Mouse (Mus musculus) stomach, embryonic 16.5 days (tissue): ENCODE results near the gene Cdx2. TPM values are rescaled to one million over a fixed set of nuclear protein-coding genes. Genes with fewer than 3 reads are reported as not detected.

Experiments used
- ATAC-seq: fragments of 200-750 bp; cut with Nextera tagmentation; 2 replicates; pipeline ENCODE4 v1.8.0; 2017; ENCODE audit warnings: moderate number of reproducible peaks, moderate TSS enrichment; ENCODE audit not compliant: insufficient read depth, low FRiP score
- H3K27ac ChIP-seq: fragments of 300-500 bp; sonication (generic); 2 replicates; pipeline ENCODE4 v1.5.1; 2014; ENCODE audit warnings: low read length
- H3K27me3 ChIP-seq: fragments of 300-500 bp; sonication (generic); 2 replicates; pipeline ENCODE4 v1.6.1; 2014; ENCODE audit warnings: low read length, control low read depth, mixed read lengths; ENCODE audit not compliant: control insufficient read depth, insufficient read depth
- H3K36me3 ChIP-seq: fragments of 300-500 bp; sonication (generic); 2 replicates; pipeline ENCODE4 v1.6.1; 2014; ENCODE audit warnings: low read length; ENCODE audit not compliant: control insufficient read depth, insufficient read depth
- H3K4me1 ChIP-seq: fragments of 300-500 bp; sonication (generic); 2 replicates; pipeline ENCODE4 v1.6.1; 2014; ENCODE audit warnings: low read length, control low read depth, mixed read lengths; ENCODE audit not compliant: control insufficient read depth, insufficient read depth
- H3K4me2 ChIP-seq: fragments of 300-500 bp; sonication (generic); 2 replicates; pipeline ENCODE4 v1.6.1; 2014; ENCODE audit warnings: low read depth, low read length, mixed read lengths
- H3K4me3 ChIP-seq: fragments of 300-500 bp; sonication (generic); replicated peaks from 2 replicates; pipeline ENCODE4 v1.5.1; 2014; ENCODE audit warnings: mild to moderate bottlenecking, low read length
- H3K9ac ChIP-seq: fragments of 300-500 bp; sonication (generic); 2 replicates; pipeline ENCODE4 v1.6.1; 2014; ENCODE audit warnings: low read length
- H3K9me3 ChIP-seq: fragments of 300-500 bp; sonication (generic); replicated peaks from 2 replicates; pipeline ENCODE4 v1.6.1; 2016; ENCODE audit warnings: low read length, control low read depth; ENCODE audit not compliant: control insufficient read depth
- WGBS: fragments of 180-500 bp; shearing (Covaris S2); extraction: QIAGEN DNeasy Blood & Tissue Kit; methylation state at CpG from one replicate; pipeline ENCODE4 v1.1.7; 2014; 5-methylcytosine and 5-hydroxymethylcytosine counted together
- polyA plus RNA-seq: library from polyadenylated mRNA; unstranded; fragments of >200 nt; fragmentation: Nextera tagmentation; extraction: Ambion mirVana; gene quantifications from 2 replicates; pipeline ENCODE4 v1.2.1, GENCODE M21; 2015

The Cdx2 gene
- polyA plus RNA-seq, 1 experiment from 2014 or later, result 3.4 TPM

GRCm38 (mm10) chr5:147270673-147271655 lies 36.1 kb downstream of the Cdx2 start:
- H3K9me3 ChIP-seq, result no peaks in the 10 kb centered on the region
- H3K4me2 ChIP-seq, result no peak overlapping the region
- ATAC-seq, result peak; percentile 31; the same call in 1 of the 2 replicates
- H3K4me1 ChIP-seq, result 0 out of 2 replicates have a peak, but pooled peaks cover 3% of the 10 kb centered on the region
- no peaks in the 10 kb centered on the region for H3K36me3 ChIP-seq
- peaks cover 89% of the 10 kb centered on the region for H3K27me3 ChIP-seq
- peak overlapping the region; percentile 69 for H3K27ac ChIP-seq
- peak overlapping the region; percentile 41 for H3K4me3 ChIP-seq
- peak overlapping the region; percentile 62 for H3K9ac ChIP-seq
- WGBS, result 4% methylated on average over 29 of the region's 29 CpGs

DNA sequence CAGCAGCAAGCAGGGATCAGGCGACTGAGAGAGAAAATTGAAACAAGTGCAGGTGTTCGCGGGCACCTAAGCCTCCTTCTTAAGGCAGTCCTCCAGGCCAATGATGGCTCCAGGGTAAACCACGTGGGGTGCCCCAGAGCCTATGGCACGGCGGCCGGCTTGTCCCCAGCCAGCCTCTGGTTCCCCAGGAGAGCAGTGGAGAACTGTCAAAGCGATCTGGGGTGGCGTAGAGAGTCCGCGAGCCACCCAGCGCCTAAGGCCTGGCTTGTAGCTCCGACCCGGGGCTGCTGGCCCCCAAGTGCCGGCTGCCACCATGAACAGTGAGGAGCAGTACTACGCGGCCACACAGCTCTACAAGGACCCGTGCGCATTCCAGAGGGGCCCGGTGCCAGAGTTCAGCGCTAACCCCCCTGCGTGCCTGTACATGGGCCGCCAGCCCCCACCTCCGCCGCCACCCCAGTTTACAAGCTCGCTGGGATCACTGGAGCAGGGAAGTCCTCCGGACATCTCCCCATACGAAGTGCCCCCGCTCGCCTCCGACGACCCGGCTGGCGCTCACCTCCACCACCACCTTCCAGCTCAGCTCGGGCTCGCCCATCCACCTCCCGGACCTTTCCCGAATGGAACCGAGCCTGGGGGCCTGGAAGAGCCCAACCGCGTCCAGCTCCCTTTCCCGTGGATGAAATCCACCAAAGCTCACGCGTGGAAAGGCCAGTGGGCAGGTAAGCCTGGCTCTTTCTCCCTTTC lies 37.0 kb downstream of the Cdx2 start, which contains the start of gene Pdx1:
Pdx1 (plus strand) TSS at position 34 of the 747 bp plus-strand sequence.
- Histone ChIP-seq H3K27me3 (peaks cover 83% of the 10 kb centered on the region), H3K27ac (peak within 1 kb of the TSS; percentile 31), H3K9me3 (no peaks in the 10 kb centered on the region), H3K4me2 (peak within 1 kb of the TSS; percentile 34), H3K4me3 (peak within 1 kb of the TSS; percentile 41), H3K4me1 (0 out of 2 replicates have a peak, but pooled peaks cover 3% of the 10 kb centered on the region), H3K36me3 (no peaks in the 10 kb centered on the region), H3K9ac (peak within 1 kb of the TSS; percentile 62)
- WGBS, result 1% methylated on average over 44 of the region's 44 CpGs
- peak; percentile 90 for ATAC-seq

DNA sequence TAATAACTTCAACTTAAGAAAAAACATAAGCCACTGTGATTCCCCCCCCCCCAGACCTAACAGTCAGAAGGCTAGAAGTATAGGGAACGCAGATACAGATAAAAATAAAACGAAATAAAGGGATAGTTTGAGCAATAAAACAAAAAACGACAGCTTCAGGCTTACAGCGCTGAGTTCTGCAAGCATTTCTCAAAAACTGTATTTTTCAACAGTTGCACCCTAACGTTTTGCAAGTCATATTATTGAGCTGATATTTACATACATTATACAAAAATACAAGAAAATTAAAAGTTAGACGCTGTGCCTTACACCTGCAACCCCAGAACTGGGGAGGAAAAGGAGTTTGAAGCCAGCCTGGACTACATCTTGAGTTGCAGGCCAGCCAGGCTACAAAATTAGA lies 37.7 kb downstream of the Cdx2 start:
- Histone ChIP-seq H3K27me3 (peaks cover 80% of the 10 kb centered on the region), H3K4me3 (peak overlapping the region; percentile 41), H3K9me3 (no peaks in the 10 kb centered on the region), H3K36me3 (no peaks in the 10 kb centered on the region), H3K27ac (no peak overlapping the region), H3K4me2 (peak overlapping the region; percentile 34; the same call in 1 of the 2 replicates), H3K4me1 (0 out of 2 replicates have a peak, but pooled peaks cover 3% of the 10 kb centered on the region), H3K9ac (no peak overlapping the region)
- ATAC-seq, result no peak
- WGBS, result 8% methylated on average over 6 of the region's 6 CpGs

GRCm38 (mm10) chr5:147268728-147269127 lies 38.3 kb downstream of the Cdx2 start:
- WGBS, result 3% methylated on average over 8 of the region's 8 CpGs
- no peak overlapping the region for H3K27ac ChIP-seq

DNA sequence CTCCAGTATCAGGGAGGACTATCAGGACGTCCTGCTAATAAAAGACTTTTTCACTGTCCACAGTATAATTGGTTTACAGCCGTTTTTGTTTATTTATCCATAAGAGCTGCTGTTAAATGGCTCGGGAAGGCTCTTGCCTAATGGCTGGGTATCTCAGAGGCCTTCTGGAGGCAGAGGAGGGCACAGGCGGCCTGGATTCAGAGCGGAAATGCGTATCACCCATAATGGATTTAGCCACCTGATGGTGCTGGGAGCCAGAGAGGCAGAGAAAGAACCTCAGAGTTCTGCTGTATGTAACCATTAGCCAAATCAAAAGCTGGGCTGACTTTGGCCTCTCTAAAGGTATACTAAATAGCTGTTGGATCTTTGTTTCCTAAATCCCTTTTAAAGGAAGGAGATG lies 39.6 kb downstream of the Cdx2 start:
- no peaks in the 10 kb centered on the region for H3K9me3 ChIP-seq
- ATAC-seq, result no peak
- 10% methylated on average over 6 of the region's 6 CpGs for WGBS
- no peak overlapping the region for H3K4me2 ChIP-seq
- no peaks in the 10 kb centered on the region for H3K36me3 ChIP-seq
- peaks cover 69% of the 10 kb centered on the region for H3K27me3 ChIP-seq
- H3K4me3 ChIP-seq, result no peak overlapping the region
- peak overlapping the region; percentile 8; the same call in 1 of the 2 replicates for H3K27ac ChIP-seq
- H3K9ac ChIP-seq, result no peak overlapping the region
- 0 out of 2 replicates have a peak, but pooled peaks cover 3% of the 10 kb centered on the region for H3K4me1 ChIP-seq

More at GRCm38 (mm10) chr5:147268728-147269127, 38.3 kb downstream of the Cdx2 start:
- Histone ChIP-seq H3K4me3 (0 out of 2 replicates have a peak overlapping the region, but pooled peaks have one; percentile 41), H3K4me1 (0 out of 2 replicates have a peak, but pooled peaks cover 3% of the 10 kb centered on the region), H3K27me3 (peaks cover 76% of the 10 kb centered on the region), H3K36me3 (no peaks in the 10 kb centered on the region), H3K9me3 (no peaks in the 10 kb centered on the region), H3K9ac (no peak overlapping the region), H3K4me2 (peak overlapping the region; percentile 34)
- no peak for ATAC-seq

- no peaks in the 10 kb centered on the region for H3K9me3 ChIP-seq
- no peak overlapping the region for H3K9ac ChIP-seq
- ATAC-seq, result no peak
- no peaks in the 10 kb centered on the region for H3K4me1 ChIP-seq
- H3K36me3 ChIP-seq, result no peaks in the 10 kb centered on the region
- no peak overlapping the region for H3K4me3 ChIP-seq
- no peak overlapping the region for H3K4me2 ChIP-seq
- peaks cover 34% of the 10 kb centered on the region for H3K27me3 ChIP-seq
- H3K27ac ChIP-seq, result no peak overlapping the region
- WGBS, result 20% methylated on average over 4 of the region's 4 CpGs
Measured at GRCm38 (mm10) chr5:147263945-147264344, 43.1 kb downstream of the Cdx2 start.

- H3K36me3 ChIP-seq, result no peaks in the 10 kb centered on the region
- 23% methylated on average over 11 of the region's 11 CpGs for WGBS
- H3K4me1 ChIP-seq, result no peaks in the 10 kb centered on the region
- H3K27me3 ChIP-seq, result peaks cover 16% of the 10 kb centered on the region
- no peak overlapping the region for H3K4me2 ChIP-seq
- peak; percentile 64 for ATAC-seq
- no peak overlapping the region for H3K27ac ChIP-seq
- no peaks in the 10 kb centered on the region for H3K9me3 ChIP-seq
- H3K4me3 ChIP-seq, result no peak overlapping the region
- no peak overlapping the region for H3K9ac ChIP-seq
Measured at GRCm38 (mm10) chr5:147261899-147262541, 45.0 kb downstream of the Cdx2 start.

GRCm38 (mm10) chr5:147260778-147261177 lies 46.3 kb downstream of the Cdx2 start:
- no peaks in the 10 kb centered on the region for H3K36me3 ChIP-seq
- H3K27me3 ChIP-seq, result peaks cover 5% of the 10 kb centered on the region; the same call in 1 of the 2 replicates
- no peak overlapping the region for H3K4me2 ChIP-seq
- H3K9ac ChIP-seq, result no peak overlapping the region
- no peaks in the 10 kb centered on the region for H3K9me3 ChIP-seq
- no peaks in the 10 kb centered on the region for H3K4me1 ChIP-seq
- 66% methylated on average over 4 of the region's 4 CpGs for WGBS
- no peak for ATAC-seq
- H3K27ac ChIP-seq, result no peak overlapping the region
- no peak overlapping the region for H3K4me3 ChIP-seq
